Mouse (Mus musculus) liver, adult (tissue): ENCODE results near the gene Eng.

ENCODE experiments used
- GATA4 ChIP-seq: IDR thresholded peaks from 2 replicates; pipeline ENCODE4 v1.6.1; 2014; ENCODE audit warnings: mild to moderate bottlenecking, low read length; ENCODE audit not compliant: insufficient replicate concordance

The Eng gene

GRCm38 (mm10) chr2:32646379-32647056 lies at the start of gene Eng:
Eng (plus strand) TSS chr2:32646595.
- TF ChIP-seq GATA4, result no peak; the same call in 1 of the 2 replicates

GRCm38 (mm10) chr2:32596725-32597124 lies 49.7 kb upstream of the Eng start:
- TF ChIP-seq GATA4, result no peak

GRCm38 (mm10) chr2:32597248-32597647 lies 49.1 kb upstream of the Eng start:
- no peak for TF ChIP-seq GATA4

GRCm38 (mm10) chr2:32597699-32598098 lies 48.7 kb upstream of the Eng start:
- TF ChIP-seq GATA4, result no peak

GRCm38 (mm10) chr2:32598506-32598905 lies 47.9 kb upstream of the Eng start:
- no peak for TF ChIP-seq GATA4

GRCm38 (mm10) chr2:32599409-32599808 lies 47.0 kb upstream of the Eng start, which contains the start of gene St6galnac6:
St6galnac6 (plus strand) TSS chr2:32599709.
- no peak for TF ChIP-seq GATA4

- TF ChIP-seq GATA4, result no peak
Observed at GRCm38 (mm10) chr2:32601417-32602065, 44.9 kb upstream of the Eng start.

- TF ChIP-seq GATA4, result no peak
Observed at GRCm38 (mm10) chr2:32602600-32603054, 43.8 kb upstream of the Eng start.

- no peak for TF ChIP-seq GATA4
Observed at GRCm38 (mm10) chr2:32604631-32605030, 41.8 kb upstream of the Eng start.

GRCm38 (mm10) chr2:32606161-32607142 lies 39.9 kb upstream of the Eng start:
- no peak; the same call in 1 of the 2 replicates for TF ChIP-seq GATA4

- TF ChIP-seq GATA4, result no peak
Observed at GRCm38 (mm10) chr2:32607262-32607947, 39.0 kb upstream of the Eng start.

- no peak for TF ChIP-seq GATA4
Observed at GRCm38 (mm10) chr2:32608141-32608777, 38.1 kb upstream of the Eng start.

- TF ChIP-seq GATA4, result no peak
Observed at GRCm38 (mm10) chr2:32608778-32609435, 37.5 kb upstream of the Eng start.
